Mouse (Mus musculus) MEL (cell line): Measurements from ENCODE around the gene Ncln.

Source experiments
- BHLHE40 ChIP-seq: IDR thresholded peaks from 2 replicates; pipeline ENCODE4 v1.6.1; 2012; ENCODE audit warnings: low read depth, mild to moderate bottlenecking, inconsistent platforms, low read length, improper control_type of control experiment, borderline replicate concordance
- CTCF ChIP-seq, 3 experiments: IDR thresholded peaks in 2 of 3; conservative IDR thresholded peaks in 1 of 3; 2 replicates each; pipeline ENCODE4 v1.5.1; 2011 to 2012; ENCODE audit warnings: low read length in 3 of 3, low read depth in 2 of 3, mild to moderate bottlenecking in 2 of 3, improper control_type of control experiment in 1 of 3, inconsistent platforms in 1 of 3, mixed read lengths in 1 of 3, moderate library complexity in 1 of 3; ENCODE audit not compliant: control insufficient read depth in 1 of 3, insufficient read depth in 1 of 3, poor library complexity in 1 of 3, severe bottlenecking in 1 of 3
- ELF1 ChIP-seq: IDR thresholded peaks from 2 replicates; pipeline ENCODE4 v1.6.1; 2014; ENCODE audit warnings: low read depth, mild to moderate bottlenecking, inconsistent platforms, low read length, improper control_type of control experiment, moderate library complexity
- EP300 ChIP-seq, 2 experiments: IDR thresholded peaks; 2 replicates each; pipeline ENCODE4 v1.6.1; 2011; ENCODE audit warnings: improper control_type of control experiment in 2 of 2, low read length in 2 of 2, low read depth in 1 of 2, mild to moderate bottlenecking in 1 of 2
- GATA1 ChIP-seq: IDR thresholded peaks from 2 replicates; pipeline ENCODE4 v1.6.1; 2011; ENCODE audit warnings: low read depth, low read length, improper control_type of control experiment
- JUND ChIP-seq: IDR thresholded peaks from 2 replicates; pipeline ENCODE4 v1.6.1; 2011; ENCODE audit warnings: low read depth, mild to moderate bottlenecking, improper control_type of control experiment, low read length
- MYB ChIP-seq: IDR thresholded peaks from 2 replicates; pipeline ENCODE4 v1.6.1; 2011; ENCODE audit warnings: mild to moderate bottlenecking, low read depth, low read length, improper control_type of control experiment
- NRF1 ChIP-seq: IDR thresholded peaks from 2 replicates; pipeline ENCODE4 v1.6.1; 2014; ENCODE audit warnings: low read depth, mild to moderate bottlenecking, inconsistent platforms, low read length, improper control_type of control experiment, moderate library complexity; ENCODE audit not compliant: poor library complexity, insufficient read depth, severe bottlenecking
- POLR2A ChIP-seq, 2 experiments: IDR thresholded peaks; 2 replicates each; pipeline ENCODE4 v1.6.1; 2011 to 2012; ENCODE audit warnings: low read length in 2 of 2, mild to moderate bottlenecking in 2 of 2, control low read depth in 1 of 2, improper control_type of control experiment in 1 of 2, low read depth in 1 of 2, moderate library complexity in 1 of 2; ENCODE audit not compliant: control insufficient read depth in 1 of 2, insufficient read depth in 1 of 2, poor library complexity in 1 of 2
- RCOR1 ChIP-seq: IDR thresholded peaks from 2 replicates; pipeline ENCODE4 v1.6.1; 2012; ENCODE audit warnings: low read depth, mild to moderate bottlenecking, inconsistent platforms, low read length, improper control_type of control experiment
- TAL1 ChIP-seq: IDR thresholded peaks from 2 replicates; pipeline ENCODE4 v1.6.1; 2012; ENCODE audit warnings: mild to moderate bottlenecking, inconsistent platforms, low read length, moderate library complexity, mixed read lengths
- USF1 ChIP-seq: IDR thresholded peaks from 2 replicates; pipeline ENCODE4 v1.6.1; 2014; ENCODE audit warnings: low read depth, mild to moderate bottlenecking, inconsistent platforms, low read length, improper control_type of control experiment, moderate library complexity
- USF2 ChIP-seq, 2 experiments: IDR thresholded peaks; 2 replicates each; pipeline ENCODE4 v1.6.1; 2011 to 2012; ENCODE audit warnings: improper control_type of control experiment in 2 of 2, low read length in 2 of 2, borderline replicate concordance in 1 of 2, inconsistent platforms in 1 of 2, low read depth in 1 of 2, mild to moderate bottlenecking in 1 of 2; ENCODE audit not compliant: insufficient read depth in 1 of 2

- TF ChIP-seq GATA1: no peak
- TF ChIP-seq POLR2A (IDR thresholded peaks at IDR 0.05; ENCODE audit: control insufficient read depth in 1 of 2, insufficient read depth in 1 of 2, low read depth in 1 of 2, low read length in 2 of 2, poor library complexity in 1 of 2): no peak
- no peak for TF ChIP-seq CTCF (IDR thresholded peaks at IDR 0.05 in 2 of 3, conservative IDR thresholded peaks at IDR 0.05 in 1 of 3; ENCODE audit: control insufficient read depth in 1 of 3, insufficient read depth in 1 of 3, low read depth in 2 of 3, low read length in 3 of 3, poor library complexity in 1 of 3, severe bottlenecking in 1 of 3)
- TF ChIP-seq ELF1: no peak
- TF ChIP-seq NRF1: peak; percentile 45; the same call in 1 of the 2 replicates
- no peak for TF ChIP-seq EP300 (IDR thresholded peaks at IDR 0.05; ENCODE audit: low read depth in 1 of 2, low read length in 2 of 2)
- no peak for TF ChIP-seq BHLHE40
- TF ChIP-seq MYB: no peak
- no peak for TF ChIP-seq RCOR1
- no peak for TF ChIP-seq USF2 (IDR thresholded peaks at IDR 0.05; ENCODE audit: borderline replicate concordance in 1 of 2, insufficient read depth in 1 of 2, low read depth in 1 of 2, low read length in 2 of 2)
- TF ChIP-seq USF1: no peak
- no peak for TF ChIP-seq TAL1
- TF ChIP-seq JUND: no peak
Measured at GRCm38 (mm10) chr10:81460471-81460870, 35.7 kb downstream of the Ncln start.
